Comparison of ENCODE assay signal across 14 mouse cellular contexts in the genomic region with DNA sequence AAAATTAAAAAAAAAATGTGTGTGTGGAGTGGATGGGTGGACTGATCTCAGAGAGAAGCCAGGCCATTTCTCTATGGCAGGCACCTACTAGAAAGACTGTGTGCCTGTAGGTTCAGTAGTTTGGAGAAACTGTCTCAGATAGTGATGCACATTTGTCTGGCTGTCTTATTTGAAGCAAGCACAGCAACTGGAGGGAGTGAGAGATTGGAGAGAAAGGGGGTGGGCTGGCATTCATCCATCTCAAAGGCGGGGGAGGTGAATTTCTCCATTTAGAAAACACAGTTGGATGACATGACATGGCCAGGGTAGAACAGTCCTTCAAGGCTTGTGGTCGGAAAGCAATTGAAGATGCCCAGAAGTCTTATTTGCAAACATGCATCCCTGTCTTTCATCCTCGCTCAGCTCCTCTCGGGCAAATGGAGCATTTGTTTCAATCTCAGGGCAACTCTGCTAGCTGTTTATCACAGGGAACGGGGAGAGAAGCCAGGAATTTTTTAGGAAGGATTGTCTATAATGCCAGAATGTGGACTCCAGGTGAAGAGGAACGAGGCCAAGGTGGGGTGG.
DNase-seq lines count a peak whose midpoint lies in the region; ATAC-seq lines count a peak whose summit lies in the region.
"Had no signal": no experiment of that assay in that cellular context is flagged by ENCODE, and none has a peak within 500 bp of the region (broad histone marks: within the 10 kb centered on the region; RNA-seq: fewer than 3 reads in every experiment).

No protein-coding gene starts in this region.

- H3K27ac ChIP-seq in hindbrain, embryonic 16.5 days (ENCODE audit: low read depth, low read length) = no peak overlapping the region
- H3K27ac ChIP-seq: gastrocnemius, adult 2 months; limb, embryonic 12.5 days; stomach, postnatal 0 days had no signal

- no peaks in the 10 kb centered on the region for H3K36me3 ChIP-seq in hindbrain, embryonic 16.5 days (ENCODE audit: control insufficient read depth, insufficient read depth, low read length)
- H3K36me3 ChIP-seq: limb, embryonic 12.5 days had no signal

- no peak overlapping the region for H3K4me3 ChIP-seq in hindbrain, embryonic 16.5 days (ENCODE audit: low read length)
- H3K4me3 ChIP-seq: erythroblast, embryonic 14.5 days; gastrocnemius, adult 2 months; limb, embryonic 12.5 days had no signal

- no peaks in the 10 kb centered on the region for H3K9me3 ChIP-seq in hindbrain, embryonic 16.5 days (ENCODE audit: control insufficient read depth, low read length)
- H3K9me3 ChIP-seq: limb, embryonic 12.5 days had no signal

- 55% methylated on average over 6 of the region's 6 CpGs for WGBS in hindbrain, embryonic 16.5 days

- H3K4me2 ChIP-seq in hindbrain, embryonic 16.5 days (ENCODE audit: low read length) = no peak overlapping the region
- H3K4me2 ChIP-seq: limb, embryonic 12.5 days had no signal

- no peak overlapping the region; the same call in 1 of the 2 replicates for H3K9ac ChIP-seq in hindbrain, embryonic 16.5 days (ENCODE audit: low read depth, low read length)
- H3K9ac ChIP-seq: limb, embryonic 12.5 days had no signal

- ATAC-seq in hindbrain, embryonic 16.5 days = no peak

- H3K4me1 ChIP-seq in hindbrain, embryonic 16.5 days (ENCODE audit: control insufficient read depth, insufficient read depth, low read depth, low read length) = peaks cover 2% of the 10 kb centered on the region
- H3K4me1 ChIP-seq: limb, embryonic 12.5 days had no signal

- H3K27me3 ChIP-seq in hindbrain, embryonic 16.5 days (replicated peaks; ENCODE audit: control insufficient read depth, insufficient read depth, low read length) = no peaks in the 10 kb centered on the region
- H3K27me3 ChIP-seq: limb, embryonic 12.5 days had no signal

- DNase-seq in left cerebral cortex, adult 18-20 months (ENCODE audit: low spot score in 2 of 2) = peak; percentile 48 to 58
- no peak for DNase-seq in left cerebral cortex, adult 11 months (ENCODE audit: low spot score)
- peak; percentile 26 to 38 for DNase-seq in cerebellum, postnatal 36 days
- peak; percentile 12 to 18 for DNase-seq in layer of hippocampus, postnatal 36 days
- DNase-seq in right cerebral cortex, postnatal 25 days = peak; percentile 43
- DNase-seq in gastrocnemius, postnatal 4 days (ENCODE audit: low spot score in 2 of 2) = no peak
- DNase-seq in adrenal gland, postnatal 36 days = no peak
- DNase-seq: embryo, embryonic 11 days; gastrocnemius, adult 2 months; spleen, adult 18-20 months had no signal

Comparison
In these comparisons a context has a peak if more than half of its experiments do, and no peak if none do; other contexts are left out.
1. DNase-seq: peak in left cerebral cortex, adult 18-20 months (2 of 2), cerebellum, postnatal 36 days (2 of 2), layer of hippocampus, postnatal 36 days (2 of 2) and right cerebral cortex, postnatal 25 days (single experiment); none in left cerebral cortex, adult 11 months (single experiment), gastrocnemius, postnatal 4 days (0 of 2) and adrenal gland, postnatal 36 days (0 of 2).